Mouse (Mus musculus): ENCODE measurements around the gene Vstm4.

Vstm4 gene

DNA sequence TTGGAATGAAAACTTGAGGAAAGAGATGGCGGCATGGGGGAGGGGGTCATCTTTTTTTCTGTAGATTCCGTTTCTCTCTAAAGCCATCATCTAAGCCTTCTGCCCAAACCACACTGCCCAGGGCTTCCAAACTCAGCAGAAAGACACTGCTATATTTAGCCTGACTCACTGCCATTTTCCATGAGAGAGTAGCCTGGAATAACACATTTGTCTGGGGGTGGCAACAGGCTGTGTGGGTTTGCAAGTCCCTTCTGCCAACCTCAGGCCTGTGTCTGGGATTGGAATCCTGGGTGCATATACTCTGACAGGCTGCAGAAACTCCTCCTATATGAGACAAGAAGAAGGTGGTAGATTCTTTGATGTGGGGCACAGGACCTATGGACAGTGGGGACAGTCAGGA, 91.0 kb downstream of the Vstm4 start:
- DNase-seq (ENCODE audit: low read depth, low spot score): no peak

- no peak for DNase-seq (ENCODE audit: low read depth, low spot score)
Observed at GRCm38 (mm10) chr14:32950312-32951301, 94.1 kb downstream of the Vstm4 start.

- no peak for DNase-seq (ENCODE audit: low read depth, low spot score)
Observed at GRCm38 (mm10) chr14:32956486-32956885, 99.9 kb downstream of the Vstm4 start.

GRCm38 (mm10) chr14:32958671-32959070, 102.1 kb downstream of the Vstm4 start:
- no peak for DNase-seq (ENCODE audit: low read depth, low spot score)

GRCm38 (mm10) chr14:32960481-32960880, 103.9 kb downstream of the Vstm4 start:
- DNase-seq (ENCODE audit: low read depth, low spot score): no peak

GRCm38 (mm10) chr14:32964742-32965141, 108.2 kb downstream of the Vstm4 start:
- no peak for DNase-seq (ENCODE audit: low read depth, low spot score)

- DNase-seq (ENCODE audit: low read depth, low spot score): no peak
Observed at GRCm38 (mm10) chr14:32970700-32971099, 114.1 kb downstream of the Vstm4 start.

GRCm38 (mm10) chr14:32984176-32984738, 127.7 kb downstream of the Vstm4 start:
- no peak for DNase-seq (ENCODE audit: low read depth, low spot score)

DNA sequence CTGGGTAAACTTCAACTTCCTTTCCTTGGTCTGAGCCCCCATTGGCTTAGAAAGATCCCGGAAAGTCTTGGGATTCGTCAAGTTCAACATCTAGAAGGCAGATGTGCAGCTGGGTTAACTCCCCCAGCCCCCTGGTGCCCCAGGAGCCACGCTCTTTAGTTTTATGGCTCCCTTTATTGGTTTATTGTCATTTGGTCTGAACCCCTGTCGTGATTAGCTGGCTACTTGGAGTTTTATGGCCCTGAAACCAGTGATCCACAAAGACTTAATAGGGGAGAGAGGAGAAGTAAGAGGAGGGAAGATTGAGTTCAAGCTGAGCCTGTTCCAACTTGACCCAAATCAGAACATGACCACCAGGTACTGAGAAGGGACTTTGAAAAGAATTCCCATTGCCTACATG, 130.1 kb downstream of the Vstm4 start:
- DNase-seq (ENCODE audit: low read depth, low spot score): no peak

Measured in brain, embryonic 18.5 days (tissue).